Mouse (Mus musculus) frontal cortex, adult (tissue): ENCODE data around the gene 3830406C13Rik.

Experiments
- ATAC-seq: cut with Nextera tagmentation; 2 replicates; pipeline ENCODE4 v1.9.2; 2017; ENCODE audit warnings: mild to moderate bottlenecking, moderate library complexity, mixed read lengths; ENCODE audit not compliant: low TSS enrichment

The 3830406C13Rik gene

GRCm38 (mm10) chr14:12342458-12343131 is 58.6 kb downstream of the 3830406C13Rik start:
- no peak for ATAC-seq

DNA sequence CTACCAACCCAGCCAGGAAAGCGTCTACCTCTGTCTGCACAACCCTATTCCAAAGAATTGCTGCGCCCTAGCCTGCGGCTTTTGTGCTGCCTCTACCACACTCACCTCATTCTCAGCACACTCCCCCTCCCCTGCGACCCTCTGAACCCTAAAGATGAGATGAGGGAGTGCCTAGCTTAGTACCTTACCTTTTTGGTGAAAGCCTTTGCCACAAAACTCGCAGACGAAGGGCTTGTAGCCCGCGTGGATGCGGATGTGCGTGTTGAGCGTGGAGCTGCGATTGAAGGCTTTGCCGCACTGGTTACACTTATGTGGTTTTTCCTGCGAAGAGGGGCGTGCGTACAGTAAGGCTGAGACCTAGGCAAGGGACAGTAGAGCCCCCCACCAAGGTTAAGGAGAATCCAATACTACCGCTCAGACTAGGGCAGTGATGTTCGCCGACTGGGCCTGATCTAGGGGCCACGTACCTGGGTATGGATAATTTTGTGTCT is 59.5 kb downstream of the 3830406C13Rik start:
- ATAC-seq = no peak

GRCm38 (mm10) chr14:12344061-12344745 is 60.2 kb downstream of the 3830406C13Rik start:
- ATAC-seq = no peak

GRCm38 (mm10) chr14:12344746-12345240 is 60.8 kb downstream of the 3830406C13Rik start:
- ATAC-seq = no peak

DNA sequence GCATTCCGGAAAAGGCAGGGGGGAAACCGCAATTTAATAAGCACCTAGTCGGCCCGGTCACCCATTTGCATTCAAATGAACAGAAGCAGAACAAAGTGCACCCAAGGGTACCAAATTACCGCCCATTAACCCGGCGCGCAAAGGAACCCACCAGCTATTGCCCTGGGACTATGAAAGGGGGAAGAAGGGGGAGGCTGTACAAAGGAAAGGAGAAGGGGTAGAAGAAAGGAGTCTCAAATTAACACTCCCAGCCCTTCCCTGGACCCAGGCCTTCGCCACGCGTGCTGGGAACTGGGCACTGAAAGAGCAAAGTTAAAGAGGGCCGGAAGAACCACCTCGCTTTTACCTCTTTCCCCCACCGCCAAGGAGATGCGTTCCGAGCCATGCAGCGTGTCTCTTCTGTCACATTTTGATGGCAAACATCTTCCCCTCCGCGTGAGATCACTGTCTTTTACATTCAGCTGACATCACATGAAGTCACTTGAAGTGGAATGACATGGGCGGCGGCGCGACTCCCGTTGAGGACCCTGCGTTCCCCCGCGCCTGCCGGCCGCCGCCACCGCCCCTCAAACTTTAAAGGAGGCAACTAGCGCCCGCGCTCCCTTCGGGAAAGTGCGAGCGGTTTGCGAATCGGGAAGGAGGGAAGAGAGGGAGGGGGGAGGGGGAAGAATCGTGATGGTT is 61.4 kb downstream of the 3830406C13Rik start:
- ATAC-seq = 0 out of 2 replicates have a peak, but pooled peaks have one; percentile 7

DNA sequence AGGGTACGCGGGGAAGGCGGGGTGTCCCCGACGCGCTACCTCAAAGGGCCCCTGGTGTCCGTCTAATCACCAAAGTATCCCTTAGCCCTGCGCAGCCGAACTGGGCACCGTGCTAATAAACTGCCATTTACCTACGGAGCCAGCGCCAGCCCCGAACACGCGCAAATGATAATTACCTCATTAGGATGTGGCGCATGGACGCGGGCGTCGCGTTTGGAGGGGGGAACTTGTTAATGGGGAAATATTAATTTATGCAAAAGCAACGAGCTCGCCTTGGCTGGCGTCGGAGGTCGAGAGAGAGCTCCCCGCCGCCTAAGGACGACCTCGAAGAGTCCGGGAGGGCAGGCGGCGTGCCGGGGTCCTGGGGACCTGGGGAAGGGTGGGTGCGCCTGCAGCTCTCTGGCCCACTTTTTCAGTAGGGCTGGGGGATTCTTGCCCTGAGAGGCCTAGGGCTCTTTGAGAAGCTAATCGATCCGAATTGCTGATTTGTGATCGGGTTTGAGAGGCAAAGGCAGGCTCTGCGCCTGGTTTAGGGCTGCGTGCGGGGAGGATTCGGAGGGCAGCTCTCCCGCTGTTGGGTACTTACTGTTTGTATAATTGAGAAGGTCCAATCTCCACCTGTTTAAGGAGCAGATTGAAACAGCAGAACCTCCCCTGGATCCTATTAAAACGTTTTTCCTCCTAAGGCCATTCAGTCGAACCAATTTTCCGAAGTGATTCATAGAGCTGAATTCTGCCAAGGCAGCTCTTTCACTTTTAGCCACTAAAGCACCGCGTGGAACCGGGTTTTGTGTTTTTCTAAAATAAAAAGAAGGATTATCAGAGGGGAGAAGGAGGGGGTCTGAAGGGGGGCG is 62.3 kb downstream of the 3830406C13Rik start:
- no peak; the same call in 1 of the 2 replicates for ATAC-seq

DNA sequence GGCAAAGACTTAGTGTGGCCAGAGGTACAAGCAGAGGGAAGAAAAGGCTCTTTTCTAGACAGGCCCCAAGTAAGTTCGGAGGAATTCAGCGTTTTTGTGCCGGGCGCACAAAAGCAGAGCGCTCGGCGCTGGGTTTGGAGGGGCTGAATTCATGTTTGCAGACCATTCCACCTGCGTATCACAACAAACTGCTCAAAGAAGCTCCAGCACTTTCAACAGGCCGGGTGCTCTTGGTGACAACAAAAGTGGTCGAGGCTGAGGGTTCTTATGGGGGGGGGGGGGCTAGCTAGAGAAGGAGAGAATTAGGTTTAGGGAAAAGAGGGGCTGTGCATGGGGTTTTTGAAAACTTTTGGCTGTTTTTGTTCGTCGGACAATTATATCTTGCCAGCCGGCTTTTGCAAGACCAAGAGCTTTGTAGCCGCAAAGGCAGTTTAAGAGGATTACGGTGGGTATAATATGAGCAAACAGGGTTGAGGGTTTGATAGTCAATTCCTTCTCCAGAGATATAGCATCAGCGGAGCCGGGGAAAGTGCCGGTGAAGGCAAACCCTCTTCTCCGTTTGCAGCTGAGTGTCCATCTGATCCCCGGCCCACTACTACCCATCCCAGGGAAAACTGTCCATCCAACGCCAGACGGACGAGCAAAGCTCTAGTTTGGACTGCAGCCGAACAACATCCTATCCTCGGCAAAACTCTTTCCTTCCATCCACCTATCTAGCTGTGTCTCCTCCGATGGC is 63.1 kb downstream of the 3830406C13Rik start:
- no peak for ATAC-seq

- no peak for ATAC-seq
Measured at GRCm38 (mm10) chr14:12348089-12348488, 64.1 kb downstream of the 3830406C13Rik start, which contains the start of gene Fezf2. Gene Fezf2, minus strand, starts transcription at chr14:12348189.

DNA sequence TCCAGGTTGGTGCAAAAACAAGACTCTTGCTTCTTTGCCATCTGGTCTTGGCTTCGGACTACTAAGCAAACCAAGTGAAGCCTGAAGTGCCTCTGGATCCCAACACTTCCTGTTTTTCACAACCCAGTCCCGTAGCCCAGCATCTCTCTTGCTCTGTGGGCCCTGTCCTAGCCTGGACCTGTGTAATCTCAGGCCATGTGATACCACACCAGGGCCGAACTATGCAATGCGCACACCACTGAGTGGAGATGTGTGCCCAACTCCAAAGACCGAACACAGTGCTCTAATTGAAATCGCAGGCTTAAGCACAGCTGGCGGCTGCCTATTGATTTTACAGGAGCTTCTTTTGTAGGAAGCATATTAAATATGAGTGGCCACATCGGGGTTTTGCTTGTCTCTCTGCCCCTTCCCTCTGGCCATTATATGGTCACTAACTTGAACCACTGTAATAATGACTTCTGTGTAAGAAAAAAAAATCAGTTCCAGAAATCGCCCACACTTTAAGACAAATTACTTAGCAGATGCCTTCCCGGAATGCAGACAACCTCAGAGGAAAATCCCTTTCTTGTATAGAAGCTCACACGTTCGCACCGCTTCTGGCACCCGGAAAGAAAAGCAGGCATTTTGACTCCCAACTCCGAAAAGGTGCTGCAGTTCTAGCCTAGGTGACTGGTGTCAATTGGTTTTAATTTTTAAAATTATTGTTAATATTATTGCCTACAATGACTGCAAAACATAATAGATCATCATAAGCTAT is 65.5 kb downstream of the 3830406C13Rik start:
- ATAC-seq = no peak

DNA sequence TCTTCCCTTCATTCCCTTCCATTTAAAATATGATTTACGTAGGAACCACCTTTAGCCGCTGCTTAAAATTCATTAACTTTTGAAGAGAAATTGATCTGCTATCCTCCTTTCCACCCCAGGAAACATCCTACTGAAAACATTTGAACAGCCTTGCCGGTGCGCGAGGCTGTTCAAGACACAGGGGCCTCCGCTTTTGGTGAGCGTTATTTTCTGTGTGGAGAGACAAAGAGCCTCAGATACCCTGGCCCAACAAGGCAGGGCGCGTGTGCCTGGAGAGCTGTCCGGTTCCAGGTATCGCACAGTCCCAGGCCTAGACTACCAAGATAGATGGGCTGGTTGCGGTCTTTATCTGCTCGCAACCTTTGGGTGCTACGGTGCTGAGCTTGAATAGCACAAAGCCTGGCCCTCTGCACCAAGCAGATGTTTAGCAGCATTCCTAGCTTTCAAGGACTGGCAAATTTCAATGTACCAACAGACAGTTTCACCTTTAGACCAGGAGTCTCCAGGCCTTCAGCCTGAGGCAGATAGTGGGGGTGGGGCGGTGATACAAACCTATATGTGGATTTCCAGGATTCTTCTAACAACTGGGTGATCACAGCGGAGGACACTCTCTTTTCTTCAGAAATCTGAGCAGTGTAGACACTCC is 66.4 kb downstream of the 3830406C13Rik start:
- no peak for ATAC-seq
